Mouse (Mus musculus) limb, embryonic 13.5 days (tissue): Measurements from ENCODE around the gene Atp2a2. TPM values are rescaled to one million over a fixed set of nuclear protein-coding genes. Genes with fewer than 3 reads are reported as not detected.
"Not testable (repeated sequence)": the region's sequence is repeated elsewhere in the genome, so short reads cannot be mapped to it uniquely, and the experiment has no call there.

ENCODE experiments used
- ATAC-seq: fragments of 200-750 bp; cut with Nextera tagmentation; 2 replicates; pipeline ENCODE4 v1.8.0; 2017; ENCODE audit warnings: low read depth, moderate number of reproducible peaks, moderate TSS enrichment; ENCODE audit not compliant: low FRiP score
- H3K27ac ChIP-seq: fragments of 300-500 bp; sonication (generic); 2 replicates; pipeline ENCODE4 v1.5.1; 2015; ENCODE audit warnings: inconsistent platforms, mild to moderate bottlenecking, moderate library complexity
- H3K27me3 ChIP-seq: fragments of 300-500 bp; sonication (generic); 2 replicates; pipeline ENCODE4 v1.6.1; 2015; ENCODE audit warnings: mild to moderate bottlenecking, inconsistent platforms
- H3K36me3 ChIP-seq: fragments of 300-500 bp; sonication (generic); 2 replicates; pipeline ENCODE4 v1.6.1; 2015; ENCODE audit warnings: inconsistent platforms, mild to moderate bottlenecking, moderate library complexity
- H3K4me1 ChIP-seq: fragments of 300-500 bp; sonication (generic); 2 replicates; pipeline ENCODE4 v1.6.1; 2015; ENCODE audit warnings: inconsistent platforms
- H3K4me2 ChIP-seq: fragments of 300-500 bp; sonication (generic); replicated peaks from 2 replicates; pipeline ENCODE4 v1.6.1; 2015; ENCODE audit warnings: inconsistent platforms, mild to moderate bottlenecking, moderate library complexity
- H3K4me3 ChIP-seq: fragments of 300-500 bp; sonication (generic); 2 replicates; pipeline ENCODE4 v1.5.1; 2015; ENCODE audit warnings: moderate library complexity, mild to moderate bottlenecking, inconsistent platforms
- H3K9ac ChIP-seq: fragments of 300-500 bp; sonication (generic); 2 replicates; pipeline ENCODE4 v1.6.1; 2015; ENCODE audit warnings: mild to moderate bottlenecking, inconsistent platforms
- H3K9me3 ChIP-seq: fragments of 300-500 bp; sonication (generic); 2 replicates; pipeline ENCODE4 v1.6.1; 2016; ENCODE audit warnings: inconsistent platforms
- WGBS: fragments of 180-500 bp; shearing (Covaris S2); methylation state at CpG from one replicate; pipeline ENCODE4 v1.1.7; 2015; 5-methylcytosine and 5-hydroxymethylcytosine counted together
- polyA plus RNA-seq: library from polyadenylated mRNA; unstranded; fragments of >200 nt; fragmentation: Nextera tagmentation; extraction: Ambion mirVana; gene quantifications from 2 replicates; pipeline ENCODE4 v1.2.1, GENCODE M21; 2015

Gene Atp2a2
- polyA plus RNA-seq, 1 experiment from 2014 or later = 27.0 TPM

DNA sequence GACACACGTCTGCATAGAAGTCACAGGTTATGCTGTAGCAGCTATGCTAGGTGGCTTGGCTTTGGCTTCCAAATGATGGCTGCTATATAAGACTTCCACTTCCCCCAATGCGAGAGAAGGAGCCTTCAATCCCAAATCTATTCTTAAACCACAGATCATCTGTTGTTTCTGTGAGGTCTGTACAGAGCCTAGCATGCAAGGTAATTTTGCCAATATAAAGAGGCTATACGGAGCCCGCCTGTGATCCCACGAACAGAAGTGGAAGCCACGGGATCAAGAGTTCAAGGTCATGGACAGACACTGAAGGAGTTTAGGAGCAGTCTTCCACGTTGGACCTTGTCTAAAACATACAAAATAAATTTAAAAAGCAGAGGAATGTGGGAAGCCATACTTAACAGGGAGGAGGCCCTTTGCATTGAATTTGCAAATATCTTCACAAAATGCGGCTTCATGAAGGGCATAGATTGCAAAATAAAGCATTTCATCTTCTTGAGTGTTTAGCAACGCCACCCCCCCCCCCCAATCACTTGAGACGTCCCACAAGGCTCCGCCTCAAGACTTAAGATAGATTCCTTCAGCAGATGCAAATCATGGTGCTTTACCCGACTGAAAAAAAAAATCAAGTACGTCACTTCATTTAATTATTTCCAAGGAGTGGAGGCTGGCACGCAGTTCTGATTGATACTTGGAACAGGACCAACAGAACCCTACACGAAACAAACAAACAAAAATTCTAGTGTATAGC lies 1.2 kb upstream of the Atp2a2 start:
- H3K36me3 ChIP-seq = 0 out of 2 replicates have a peak, but pooled peaks cover 2% of the 10 kb centered on the region
- H3K9ac ChIP-seq = peak overlapping the region; percentile 86
- 47% methylated on average over 15 of the region's 15 CpGs for WGBS
- H3K27ac ChIP-seq = no peak overlapping the region
- H3K4me3 ChIP-seq = peak overlapping the region; percentile 95
- ATAC-seq = no peak
- H3K27me3 ChIP-seq = no peaks in the 10 kb centered on the region
- peaks cover 31% of the 10 kb centered on the region for H3K4me1 ChIP-seq
- H3K9me3 ChIP-seq = no peaks in the 10 kb centered on the region
- peak overlapping the region; percentile 83 for H3K4me2 ChIP-seq

DNA sequence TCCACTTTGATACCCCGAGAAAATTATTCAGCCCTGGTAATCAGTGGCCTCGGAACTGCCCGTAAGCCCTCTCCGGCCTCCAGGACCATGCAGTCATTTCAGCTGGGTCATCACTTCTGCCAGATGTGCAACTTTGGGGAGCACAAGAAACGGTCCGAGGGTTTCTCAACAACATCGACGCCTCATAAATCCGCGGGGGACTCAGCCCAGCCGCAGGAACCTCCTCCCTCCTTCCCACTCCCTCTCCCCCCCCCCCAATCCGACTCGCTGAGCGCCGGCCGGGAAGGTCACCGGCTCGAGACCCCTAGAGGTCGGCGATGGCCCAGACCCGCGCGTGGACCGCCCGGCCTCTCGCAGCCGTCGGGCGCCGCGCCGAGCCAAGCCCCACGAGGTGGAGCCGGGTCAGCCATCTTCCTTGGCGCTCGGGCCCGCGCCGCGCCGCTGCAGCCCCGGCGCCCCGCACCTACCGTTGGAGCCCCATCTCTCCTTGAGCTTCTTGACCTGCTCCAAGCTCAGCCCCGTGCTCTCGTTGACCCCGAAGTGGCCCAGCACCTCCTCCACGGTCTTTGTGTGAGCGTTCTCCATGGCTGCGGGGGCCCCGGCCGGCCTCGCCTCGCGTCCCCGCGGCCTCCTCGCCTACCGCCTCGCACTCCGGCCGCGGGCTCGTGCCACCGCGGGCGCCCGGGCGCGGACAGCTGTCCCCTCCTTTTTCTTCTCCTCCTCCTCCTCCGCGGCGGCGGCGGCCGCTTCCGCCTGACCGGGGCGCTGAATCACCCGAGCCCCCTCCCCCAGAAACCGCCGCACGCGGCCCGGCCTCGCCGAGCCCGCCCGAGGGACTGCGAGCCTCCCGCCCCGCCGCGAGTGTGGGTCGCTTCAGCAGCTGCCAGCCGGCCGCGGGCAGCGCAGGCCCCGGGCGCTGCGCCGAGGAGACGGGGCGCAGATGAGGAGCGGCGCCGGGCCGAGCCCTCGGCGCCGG lies 636 bp downstream of the Atp2a2 start:
- H3K9ac ChIP-seq = peak overlapping the region; percentile 98
- under 1% methylated on average over 107 of the region's 113 CpGs for WGBS
- H3K9me3 ChIP-seq = no peaks in the 10 kb centered on the region
- ATAC-seq = peak; percentile 46
- peak overlapping the region; percentile 69 for H3K4me2 ChIP-seq
- H3K4me1 ChIP-seq = peaks cover 43% of the 10 kb centered on the region
- peaks cover 14% of the 10 kb centered on the region for H3K36me3 ChIP-seq
- peak overlapping the region; percentile 99 for H3K27ac ChIP-seq
- peak overlapping the region; percentile 95 for H3K4me3 ChIP-seq
- no peaks in the 10 kb centered on the region for H3K27me3 ChIP-seq

DNA sequence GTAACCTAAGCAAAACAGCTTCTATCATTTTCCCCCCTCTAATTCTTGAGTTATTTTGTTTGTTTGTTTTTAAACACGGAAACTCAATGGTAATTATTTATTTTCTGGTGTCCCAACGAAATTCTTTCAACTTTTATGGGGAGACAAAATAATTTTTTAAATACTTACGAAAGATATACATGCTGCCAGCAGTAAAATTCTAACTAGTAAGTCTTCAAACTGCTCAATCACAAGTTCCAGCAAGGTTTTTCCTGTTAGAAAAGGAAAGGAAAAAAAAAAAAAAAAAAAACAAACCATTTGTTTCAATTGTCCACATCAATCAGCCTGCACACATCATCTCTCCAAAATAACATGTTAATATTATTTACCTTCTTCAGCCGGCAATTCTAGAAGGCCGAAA lies 1.5 kb downstream of the Atp2a2 start:
- 28% methylated on average over 5 of the region's 5 CpGs for WGBS
- Histone ChIP-seq H3K4me2 (peak overlapping the region; percentile 69), H3K27ac (no peak overlapping the region), H3K9ac (peak overlapping the region; percentile 98), H3K27me3 (no peaks in the 10 kb centered on the region), H3K4me3 (peak overlapping the region; percentile 95), H3K9me3 (no peaks in the 10 kb centered on the region), H3K36me3 (peaks cover 21% of the 10 kb centered on the region), H3K4me1 (peaks cover 43% of the 10 kb centered on the region)
- no peak for ATAC-seq

- peaks cover 43% of the 10 kb centered on the region for H3K4me1 ChIP-seq
- H3K27me3 ChIP-seq = no peaks in the 10 kb centered on the region
- no peaks in the 10 kb centered on the region for H3K9me3 ChIP-seq
- no peak for ATAC-seq
- H3K4me3 ChIP-seq = peak overlapping the region; percentile 95
- peak overlapping the region; percentile 69 for H3K4me2 ChIP-seq
- 46% methylated on average over 4 of the region's 4 CpGs for WGBS
- peak overlapping the region; percentile 27; the same call in 1 of the 2 replicates for H3K9ac ChIP-seq
- H3K27ac ChIP-seq = no peak overlapping the region
- H3K36me3 ChIP-seq = peaks cover 25% of the 10 kb centered on the region
Measured at GRCm38 (mm10) chr5:122500141-122500540, 1.9 kb downstream of the Atp2a2 start.

- H3K9ac ChIP-seq = no peak overlapping the region
- 63% methylated on average over 2 of the region's 2 CpGs for WGBS
- no peak overlapping the region for H3K4me3 ChIP-seq
- H3K36me3 ChIP-seq = peaks cover 43% of the 10 kb centered on the region
- peaks cover 44% of the 10 kb centered on the region for H3K4me1 ChIP-seq
- no peaks in the 10 kb centered on the region for H3K27me3 ChIP-seq
- ATAC-seq = no peak
- H3K9me3 ChIP-seq = no peaks in the 10 kb centered on the region
- peak overlapping the region; percentile 35 for H3K4me2 ChIP-seq
- no peak overlapping the region for H3K27ac ChIP-seq
Measured at GRCm38 (mm10) chr5:122498046-122498445, 4.0 kb downstream of the Atp2a2 start.

DNA sequence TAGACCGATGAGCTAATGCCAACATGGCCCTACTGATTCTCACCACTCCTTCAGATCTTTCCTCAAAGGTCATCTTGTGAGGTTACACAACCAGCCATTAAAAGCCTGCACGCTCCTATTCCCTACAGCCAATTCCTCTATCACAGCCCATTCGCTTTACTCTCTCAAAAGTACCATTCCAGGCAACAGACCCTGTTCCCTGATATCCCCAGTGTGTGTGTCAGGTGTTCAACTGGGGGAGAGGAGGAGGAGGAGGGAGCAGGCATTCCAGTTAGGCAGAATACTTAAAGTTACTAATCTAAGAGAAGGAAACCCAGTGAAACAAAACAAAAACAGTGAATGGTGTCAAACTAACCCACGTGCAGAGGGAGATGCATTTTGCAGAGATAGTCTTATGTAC lies 5.0 kb downstream of the Atp2a2 start:
- no peaks in the 10 kb centered on the region for H3K27me3 ChIP-seq
- no peak overlapping the region for H3K9ac ChIP-seq
- H3K4me2 ChIP-seq = no peak overlapping the region
- H3K36me3 ChIP-seq = peaks cover 52% of the 10 kb centered on the region
- peaks cover 40% of the 10 kb centered on the region for H3K4me1 ChIP-seq
- no peak for ATAC-seq
- H3K4me3 ChIP-seq = no peak overlapping the region
- H3K27ac ChIP-seq = no peak overlapping the region
- 83% methylated on average over 4 of the region's 4 CpGs for WGBS
- no peaks in the 10 kb centered on the region for H3K9me3 ChIP-seq

DNA sequence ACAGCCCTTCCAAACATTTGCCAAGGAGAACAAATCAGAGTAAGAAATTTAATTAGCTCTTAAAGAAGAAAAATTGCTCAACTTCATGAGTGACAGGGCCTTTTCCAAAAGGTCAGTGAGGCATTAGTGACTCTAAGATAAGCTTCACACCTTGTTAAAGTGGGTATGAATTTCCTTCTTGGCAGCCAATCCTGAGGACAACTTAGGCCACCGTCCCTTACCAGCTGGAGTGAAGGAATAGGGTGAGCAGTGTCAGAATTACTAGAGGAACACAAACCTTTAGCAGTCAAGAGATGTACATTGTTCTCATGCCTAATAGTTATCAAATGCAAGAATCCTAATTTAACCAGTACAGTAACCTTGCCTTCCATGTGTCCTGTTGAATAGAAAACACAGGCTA lies 7.6 kb downstream of the Atp2a2 start:
- H3K9ac ChIP-seq = no peak overlapping the region
- peaks cover 73% of the 10 kb centered on the region for H3K36me3 ChIP-seq
- no peak overlapping the region for H3K27ac ChIP-seq
- H3K27me3 ChIP-seq = no peaks in the 10 kb centered on the region
- no peak overlapping the region for H3K4me3 ChIP-seq
- no peak overlapping the region for H3K4me2 ChIP-seq
- no peak for ATAC-seq
- H3K9me3 ChIP-seq = no peaks in the 10 kb centered on the region
- peaks cover 29% of the 10 kb centered on the region for H3K4me1 ChIP-seq
- 42% methylated on average over 1 of the region's 1 CpGs for WGBS

GRCm38 (mm10) chr5:122493035-122493434 lies 9.0 kb downstream of the Atp2a2 start:
- Histone ChIP-seq H3K4me1 (peaks cover 19% of the 10 kb centered on the region), H3K4me3 (no peak overlapping the region), H3K36me3 (peaks cover 84% of the 10 kb centered on the region), H3K27ac (no peak overlapping the region), H3K4me2 (no peak overlapping the region), H3K9ac (no peak overlapping the region), H3K27me3 (no peaks in the 10 kb centered on the region), H3K9me3 (no peaks in the 10 kb centered on the region)
- ATAC-seq = no peak
- WGBS = 89% methylated on average over 2 of the region's 2 CpGs

DNA sequence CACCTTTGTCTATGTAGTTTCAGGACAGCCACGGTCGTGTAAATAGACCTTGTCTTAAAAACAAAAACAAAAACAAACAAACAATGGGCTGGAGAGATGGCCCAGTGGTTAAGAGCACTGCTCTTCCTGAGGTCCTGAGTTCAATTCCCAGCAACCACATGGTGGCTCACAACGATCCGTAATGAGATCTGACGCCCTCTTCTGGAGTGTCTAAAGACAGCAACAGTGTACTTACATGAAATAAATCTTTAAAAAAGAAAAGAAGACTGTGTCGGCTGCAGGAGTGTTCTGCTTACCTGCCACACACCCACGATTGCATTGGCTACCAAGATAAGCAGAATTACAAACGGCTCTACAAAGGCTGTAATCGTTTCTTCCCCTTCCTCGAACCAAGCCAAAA lies 10.6 kb downstream of the Atp2a2 start:
- H3K9ac ChIP-seq = no peak overlapping the region

DNA sequence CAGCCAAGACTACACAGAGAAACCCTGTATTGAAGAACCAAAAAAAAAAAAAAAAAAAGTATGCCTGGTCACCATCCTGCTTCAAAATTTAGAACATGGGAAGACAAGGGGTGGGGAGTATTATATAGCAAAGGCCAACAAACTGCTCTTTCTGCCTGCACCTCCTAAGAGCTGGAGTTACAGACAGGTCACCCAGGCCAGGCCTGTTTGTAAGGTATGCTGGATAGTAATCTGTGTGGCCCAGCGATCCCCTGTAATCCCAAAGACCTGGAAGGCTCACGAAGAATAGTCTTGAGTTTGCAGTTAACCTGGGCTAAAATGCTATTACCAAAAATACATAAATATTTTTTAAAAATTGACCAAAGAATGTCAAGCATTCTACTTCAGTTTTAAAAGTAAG lies 11.9 kb downstream of the Atp2a2 start:
- no peak overlapping the region for H3K27ac ChIP-seq
- no peak overlapping the region for H3K4me3 ChIP-seq
- peaks cover 85% of the 10 kb centered on the region for H3K36me3 ChIP-seq
- WGBS = 94% methylated on average over 2 of the region's 2 CpGs
- no peak for ATAC-seq
- peaks cover 9% of the 10 kb centered on the region; the same call in 1 of the 2 replicates for H3K4me1 ChIP-seq
- no peak overlapping the region for H3K4me2 ChIP-seq
- no peaks in the 10 kb centered on the region for H3K27me3 ChIP-seq
- no peak overlapping the region for H3K9ac ChIP-seq
- no peaks in the 10 kb centered on the region for H3K9me3 ChIP-seq

More for the DNA sequence above, 10.6 kb downstream of the Atp2a2 start:
- Histone ChIP-seq H3K27me3 (no peaks in the 10 kb centered on the region), H3K27ac (no peak overlapping the region), H3K4me3 (no peak overlapping the region), H3K36me3 (peaks cover 85% of the 10 kb centered on the region), H3K4me2 (no peak overlapping the region), H3K4me1 (peaks cover 9% of the 10 kb centered on the region; the same call in 1 of the 2 replicates), H3K9me3 (no peaks in the 10 kb centered on the region)
- no peak for ATAC-seq
- WGBS = 88% methylated on average over 10 of the region's 10 CpGs

DNA sequence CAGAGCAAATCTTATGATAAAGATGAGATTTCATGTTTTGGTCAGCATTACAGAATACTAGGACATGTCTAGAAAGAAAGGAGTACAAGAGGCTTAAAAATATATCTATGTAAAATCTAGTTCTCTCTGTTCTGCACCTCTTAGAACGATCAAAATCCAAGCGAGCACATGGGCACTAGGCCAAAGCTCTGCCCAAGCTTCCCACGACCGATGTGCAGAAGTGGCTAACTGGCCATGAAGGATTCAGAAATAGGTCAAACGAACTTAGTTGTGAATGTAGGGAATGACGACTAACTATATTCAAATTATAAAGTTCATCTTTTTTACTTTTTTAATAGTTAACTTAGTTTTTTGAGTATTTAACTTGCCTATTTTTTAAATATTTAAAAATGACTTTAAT lies 14.2 kb downstream of the Atp2a2 start:
- Histone ChIP-seq H3K4me2 (no peak overlapping the region), H3K9me3 (no peaks in the 10 kb centered on the region), H3K27me3 (no peaks in the 10 kb centered on the region), H3K27ac (no peak overlapping the region), H3K9ac (no peak overlapping the region), H3K4me3 (no peak overlapping the region), H3K36me3 (peaks cover 87% of the 10 kb centered on the region), H3K4me1 (no peaks in the 10 kb centered on the region)
- WGBS = 94% methylated on average over 6 of the region's 6 CpGs
- no peak for ATAC-seq

DNA sequence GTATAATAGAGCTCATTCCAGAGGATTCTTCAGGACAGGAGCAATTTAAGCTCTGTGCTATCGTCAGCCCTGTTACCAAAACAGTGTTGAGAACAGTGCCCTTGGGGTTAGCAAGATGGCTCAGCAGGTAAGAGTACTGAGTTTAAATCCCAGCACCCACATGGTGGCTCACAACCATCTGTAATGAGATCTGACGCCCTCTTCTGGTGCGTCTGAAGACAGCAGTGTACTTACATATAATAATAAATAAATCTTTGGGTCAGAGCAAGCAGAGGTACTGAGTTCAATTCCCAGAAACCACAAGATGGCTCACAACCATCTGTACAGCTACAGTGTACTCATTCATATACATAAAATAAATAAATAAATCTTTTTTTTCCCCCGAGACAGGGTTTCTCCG lies 15.8 kb downstream of the Atp2a2 start:
- H3K4me2 ChIP-seq, H3K4me3 ChIP-seq, H3K9ac ChIP-seq, H3K27ac ChIP-seq, H3K9me3 ChIP-seq, H3K4me1 ChIP-seq, H3K27me3 ChIP-seq, ATAC-seq: not testable (repeated sequence)
- peaks cover 90% of the 10 kb centered on the region for H3K36me3 ChIP-seq
- 87% methylated on average over 5 of the region's 5 CpGs for WGBS
